Mouse (Mus musculus): ENCODE data around the gene 1700029P11Rik.

DNA sequence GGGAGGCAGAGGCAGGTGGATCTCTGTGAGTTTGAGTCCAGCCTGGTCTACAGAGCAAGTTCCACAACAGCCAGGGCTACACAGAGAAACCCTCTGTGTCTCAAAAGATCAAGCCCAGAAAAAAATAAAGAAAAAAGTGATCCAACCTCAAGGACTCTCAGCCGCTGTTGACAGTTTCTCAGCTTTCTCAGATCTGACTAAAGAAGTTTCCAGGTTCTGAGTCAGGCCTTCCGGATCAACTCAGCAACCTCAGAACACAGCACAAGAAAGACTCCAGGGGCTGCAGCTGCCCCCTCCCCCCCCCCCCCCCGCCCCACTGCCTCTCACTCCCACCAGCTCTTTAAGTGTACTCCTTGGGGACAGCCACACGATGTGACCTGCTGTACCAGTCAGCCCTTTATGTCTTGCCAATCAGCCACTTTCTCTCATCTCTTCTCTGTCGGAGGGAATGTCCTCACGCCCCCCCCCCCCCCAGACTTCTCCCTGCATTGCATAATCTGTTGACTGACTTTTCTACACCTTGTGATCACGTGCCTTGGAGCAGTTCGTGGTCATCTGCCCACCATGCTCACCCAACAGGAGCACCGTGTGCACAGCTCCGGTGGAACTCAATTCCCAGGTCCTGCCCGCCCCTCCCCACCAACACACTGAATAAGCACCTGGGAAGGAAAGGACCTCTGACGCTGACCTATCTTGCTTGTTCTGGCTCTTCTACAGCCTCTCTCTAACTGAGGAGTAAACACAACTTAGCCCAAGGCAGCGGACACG, 14.1 kb upstream of the 1700029P11Rik start:
- TF ChIP-seq CTCF (IDR thresholded peaks at IDR 0.05) (no peak), EP300 (IDR thresholded peaks at IDR 0.05) (no peak)

Data from lung, postnatal 0 days (tissue).